Mouse (Mus musculus) induced T-regulatory cell, adult 2 months (primary cell): ENCODE measurements around the gene Atxn1l.
A peak's percentile ranks its signal among the peaks of the same experiment; 100 is the strongest.

Experiments
- DNase-seq: peaks from one replicate; pipeline ENCODE4 v3.0.0-alpha.2; 2012; ENCODE audit warnings: low read depth

The Atxn1l gene

GRCm38 (mm10) chr8:109731012-109731411, 6.5 kb downstream of the Atxn1l start:
- no peak for DNase-seq

- no peak for DNase-seq
These were observed 12.4 kb downstream of the Atxn1l start for GRCm38 (mm10) chr8:109725106-109725505.

DNA sequence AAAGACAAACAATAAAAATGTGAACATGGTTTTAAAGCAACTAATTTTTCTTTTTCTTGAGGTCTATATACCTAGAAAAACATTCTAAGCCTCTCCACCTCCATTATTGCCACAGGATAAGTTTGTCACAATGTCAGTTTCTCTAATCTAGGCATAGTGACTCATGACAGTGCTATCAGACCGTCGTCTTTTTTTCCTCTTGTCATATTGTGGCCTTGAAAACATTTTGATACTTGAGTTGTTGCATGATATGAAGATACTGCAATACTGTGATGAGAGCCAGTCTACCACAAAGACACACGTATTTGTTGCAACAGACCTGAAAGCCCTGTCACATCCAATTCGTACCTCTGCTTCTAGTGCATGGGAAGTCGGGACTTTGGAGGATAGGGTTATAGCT, 22.6 kb downstream of the Atxn1l start:
- no peak for DNase-seq

GRCm38 (mm10) chr8:109712521-109712920, 25.0 kb downstream of the Atxn1l start:
- DNase-seq = no peak

GRCm38 (mm10) chr8:109707921-109708320, 29.6 kb downstream of the Atxn1l start:
- DNase-seq = peak; percentile 69

DNA sequence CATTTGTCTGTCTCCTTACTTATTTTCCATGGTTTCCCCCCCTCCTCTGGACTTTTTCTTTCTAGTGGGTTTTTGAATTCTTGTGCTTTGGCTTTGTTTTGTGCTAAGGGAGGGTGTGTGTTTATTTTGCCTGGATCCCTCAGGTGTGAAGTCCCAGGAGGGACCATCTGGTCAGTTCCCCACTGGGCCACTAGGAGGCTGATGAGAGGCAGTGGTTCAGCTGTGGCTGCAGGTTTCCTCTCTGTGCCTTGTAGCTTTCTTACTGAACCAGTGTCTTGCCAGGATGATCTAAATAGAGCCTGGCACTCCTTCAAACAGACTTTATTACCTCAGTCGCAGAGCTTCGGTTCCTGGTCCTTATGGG, 30.7 kb downstream of the Atxn1l start:
- peak; percentile 91 for DNase-seq

GRCm38 (mm10) chr8:109706076-109706873, 31.3 kb downstream of the Atxn1l start:
- DNase-seq = peak; percentile 49

DNA sequence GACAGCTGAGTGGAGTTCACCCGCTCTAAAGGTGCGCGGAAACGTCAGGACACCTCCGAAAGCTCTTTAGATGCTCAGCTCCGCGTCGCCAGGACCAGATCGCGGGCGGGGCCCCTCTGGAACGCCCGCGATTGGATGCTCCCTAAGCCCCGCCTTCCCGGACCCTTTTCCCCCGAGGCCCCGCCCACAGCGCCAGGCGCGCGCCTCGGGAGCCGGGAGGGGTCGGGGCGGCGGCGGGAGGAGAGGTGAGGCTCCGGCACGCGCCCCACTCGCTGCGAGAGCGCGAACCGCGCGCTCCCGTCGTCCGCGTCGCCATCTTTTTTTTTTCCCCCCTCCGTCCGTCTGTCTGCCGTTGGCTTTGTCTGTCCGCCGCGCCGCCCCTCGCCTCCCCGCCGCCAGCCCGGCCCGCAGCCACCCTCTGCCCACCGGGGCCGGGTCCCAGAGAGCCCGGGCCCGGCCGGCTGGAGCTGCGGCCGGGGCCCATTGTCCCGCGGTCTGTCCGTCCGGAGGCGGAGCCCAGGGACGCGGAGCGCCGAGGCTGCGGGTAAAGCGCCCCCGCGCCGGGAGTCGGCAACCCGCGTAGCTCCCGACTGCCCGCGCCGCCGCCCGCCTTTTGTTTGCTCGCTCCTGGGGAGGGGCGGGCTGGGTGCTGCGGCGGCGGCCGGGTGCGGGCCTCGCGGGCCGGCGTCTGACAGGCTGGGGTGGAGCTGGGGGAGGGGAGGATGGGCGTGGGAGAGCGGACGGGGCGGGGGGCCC, 32.0 kb downstream of the Atxn1l start, which contains the start of gene Zfp821:
Gene Zfp821 (plus strand): TSS at position 227 of the 756 bp plus-strand sequence.
- peak; percentile 94 for DNase-seq

GRCm38 (mm10) chr8:109704565-109705319, 32.8 kb downstream of the Atxn1l start:
- DNase-seq = no peak

GRCm38 (mm10) chr8:109698477-109698876, 39.1 kb downstream of the Atxn1l start:
- DNase-seq = no peak

GRCm38 (mm10) chr8:109697754-109698153, 39.8 kb downstream of the Atxn1l start:
- no peak for DNase-seq

DNA sequence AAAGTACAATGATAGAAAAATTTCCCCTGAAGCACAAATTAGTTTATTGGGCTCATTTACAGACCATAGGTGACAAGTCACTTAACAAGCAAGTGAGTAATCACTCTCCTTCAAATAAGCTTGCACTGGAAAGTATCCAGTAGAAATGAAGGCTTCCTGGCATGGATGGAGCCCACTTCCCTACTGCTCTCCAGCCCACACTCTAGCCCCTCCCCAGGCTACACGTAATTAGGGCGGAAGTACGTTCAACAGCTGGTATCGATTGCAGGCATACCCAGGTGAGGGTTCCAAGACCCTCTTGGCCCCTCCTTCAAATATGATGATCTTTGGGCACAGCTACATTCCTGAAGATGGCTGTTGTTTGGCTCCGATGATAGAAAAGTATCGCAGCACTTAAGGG, 43.4 kb downstream of the Atxn1l start:
- DNase-seq = no peak

DNA sequence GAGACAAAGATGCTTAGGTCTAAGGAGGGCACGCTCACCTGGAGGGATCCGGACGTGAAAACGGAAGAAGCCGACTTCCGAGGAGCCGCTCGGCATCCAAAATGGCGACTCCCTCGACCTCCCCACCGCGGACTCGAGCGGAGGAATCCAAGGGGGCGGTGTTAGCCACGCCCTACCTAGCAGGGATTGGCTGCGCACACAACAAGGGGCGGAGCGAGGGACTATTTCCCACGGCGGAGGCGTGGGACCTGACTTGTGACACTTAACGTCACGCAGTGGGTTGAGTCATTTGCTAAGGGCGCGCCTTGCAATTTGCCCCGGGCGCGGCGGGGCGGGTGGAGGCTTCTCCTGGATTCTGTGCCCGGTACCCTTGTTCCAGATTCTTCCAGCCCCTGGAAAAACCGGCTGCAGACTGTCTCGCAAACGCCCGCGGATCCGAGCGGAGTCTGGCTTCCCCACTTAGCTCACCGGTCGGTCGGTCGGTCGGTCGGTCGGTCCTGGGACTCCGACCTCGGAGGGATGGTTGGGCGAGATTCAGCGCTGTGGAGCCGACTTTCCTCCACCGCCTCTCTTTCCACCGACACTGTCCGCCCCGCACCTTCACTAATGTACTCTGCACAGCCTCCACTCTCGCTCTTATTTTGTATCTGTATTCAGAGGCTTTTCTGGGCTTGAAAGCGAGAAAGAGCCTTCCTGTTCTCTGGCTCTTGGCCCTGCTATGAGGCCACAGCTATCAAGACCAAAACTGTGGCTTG, 44.2 kb downstream of the Atxn1l start, which contains the start of gene Ist1:
Gene Ist1 (minus strand): TSS at position 115 of the 755 bp plus-strand sequence.
- DNase-seq = peak; percentile 100

DNA sequence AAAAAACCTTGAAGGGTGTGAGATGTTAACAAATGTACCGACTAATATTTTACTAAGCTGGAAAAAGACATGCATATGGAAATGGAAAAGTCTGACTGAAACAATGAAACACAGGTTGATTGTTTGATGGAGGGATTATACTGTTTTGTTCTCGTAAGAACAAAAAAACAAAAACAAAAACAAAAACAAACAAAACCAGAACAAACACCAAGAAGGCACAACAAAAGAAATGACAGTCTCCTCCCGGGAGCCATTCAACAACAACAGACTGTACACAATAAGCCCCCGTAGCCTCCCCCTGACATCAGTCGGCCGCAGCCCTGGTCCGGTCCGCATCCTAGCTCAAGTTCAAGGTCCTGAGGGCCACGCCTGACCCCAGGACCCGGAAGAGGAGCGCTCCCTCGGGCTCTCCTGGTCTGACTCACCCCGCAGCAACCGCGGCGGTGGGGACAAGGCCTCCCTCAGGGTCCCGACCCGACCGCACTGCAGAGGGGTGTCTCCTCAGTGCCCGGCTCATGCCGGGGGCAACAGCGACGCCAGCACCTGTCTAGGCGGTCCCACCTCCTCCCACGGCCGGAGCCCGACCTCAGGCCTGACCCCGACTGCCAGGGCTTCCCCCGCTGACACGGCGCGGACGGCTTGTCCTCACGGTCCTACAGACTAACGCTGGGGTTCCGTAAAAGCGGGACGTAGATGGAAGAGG, 44.9 kb downstream of the Atxn1l start:
- DNase-seq = no peak

DNA sequence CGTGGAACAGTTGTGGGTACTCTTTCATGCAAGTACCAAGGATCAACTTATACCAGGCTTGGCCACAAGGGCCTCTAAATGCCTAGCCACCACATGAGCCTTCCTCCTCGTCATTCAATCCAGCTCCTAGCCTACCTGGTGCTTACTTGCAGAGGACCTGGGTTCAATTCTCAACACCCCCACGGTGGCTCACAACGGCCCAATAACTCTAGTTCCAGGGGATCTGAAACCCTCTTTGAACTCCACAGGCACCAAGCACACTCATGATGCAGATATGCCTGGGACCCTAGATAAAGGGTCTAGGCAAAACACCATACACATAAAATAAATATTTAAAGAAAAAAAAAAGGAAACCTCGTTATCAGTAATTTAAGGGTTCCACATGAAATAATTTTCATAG, 45.8 kb downstream of the Atxn1l start:
- DNase-seq = peak; percentile 67

GRCm38 (mm10) chr8:109687248-109687647, 50.3 kb downstream of the Atxn1l start:
- DNase-seq = no peak

- no peak for DNase-seq
These were observed 55.4 kb downstream of the Atxn1l start for GRCm38 (mm10) chr8:109682120-109682519.

DNA sequence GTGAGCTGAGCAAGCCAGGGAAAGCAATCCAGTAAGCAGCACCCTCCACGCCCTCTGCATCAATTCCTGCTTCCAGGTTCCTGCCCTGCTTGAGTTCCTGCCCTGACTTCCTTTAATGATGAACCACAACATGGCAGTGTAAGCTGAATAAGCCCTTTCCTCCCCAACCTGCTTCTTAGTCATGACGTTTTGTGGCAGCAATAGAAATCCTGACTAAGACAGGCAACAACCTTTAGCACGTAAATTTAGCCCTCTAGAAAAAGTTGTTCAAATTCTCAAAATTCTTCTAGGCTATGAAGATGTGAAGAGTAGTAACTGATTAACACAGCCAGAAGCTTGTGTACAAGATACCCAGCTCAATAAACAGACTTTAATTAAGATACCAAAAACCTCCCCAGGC, 56.0 kb downstream of the Atxn1l start:
- DNase-seq = no peak
